Mouse (Mus musculus): ENCODE results near the gene Asic3. TPM values are rescaled to one million over a fixed set of nuclear protein-coding genes. Genes with fewer than 3 reads are reported as not detected.

The Asic3 gene
- polyA plus RNA-seq, 2 experiments = not detected

- DNase-seq (ENCODE audit: low read depth in 3 of 3, low spot score in 3 of 3) (no peak), ATAC-seq (ENCODE audit: insufficient read depth) (no peak)
- Histone ChIP-seq H3K36me3 (replicated peaks; ENCODE audit: control insufficient read depth, insufficient read depth, low read depth) (no peaks in the 10 kb centered on the region; the same call in 1 of the 2 replicates), H3K27me3 (ENCODE audit: control insufficient read depth, insufficient read depth, low read length) (no peaks in the 10 kb centered on the region), H3K27ac (no peak overlapping the region), H3K9ac (replicated peaks) (no peak overlapping the region), H3K9me3 (ENCODE audit: control insufficient read depth, low read length) (no peaks in the 10 kb centered on the region), H3K4me3 (ENCODE audit: insufficient read depth in 1 of 2, low read depth in 2 of 2, low read length in 2 of 2) (no peak overlapping the region), H3K4me1 (replicated peaks; ENCODE audit: control insufficient read depth in 2 of 2, insufficient read depth in 2 of 2, low read length in 1 of 2) (peaks cover 18 to 19% of the 10 kb centered on the region in 2 experiments), H3K4me2 (ENCODE audit: low read depth) (no peak overlapping the region)
- 72% methylated on average over 7 of the region's 7 CpGs for WGBS (ENCODE audit: insufficient replicate concordance)
- TF ChIP-seq CTCF (IDR thresholded peaks at IDR 0.05; ENCODE audit: low read depth) = no peak
- no peak for TF ChIP-seq EP300 (IDR thresholded peaks at IDR 0.05; ENCODE audit: low read depth)
Observed at GRCm38 (mm10) chr5:24455613-24456012, 42.4 kb downstream of the Asic3 start.

GRCm38 (mm10) chr5:24466762-24467161 lies 53.6 kb downstream of the Asic3 start:
- no peak overlapping the region for H3K4me3 ChIP-seq (ENCODE audit: insufficient read depth in 1 of 2, low read depth in 2 of 2, low read length in 2 of 2)
- 74% methylated on average over 12 of the region's 12 CpGs for WGBS (ENCODE audit: insufficient replicate concordance)
- TF ChIP-seq EP300 (IDR thresholded peaks at IDR 0.05; ENCODE audit: low read depth) (no peak), CTCF (IDR thresholded peaks at IDR 0.05; ENCODE audit: low read depth) (no peak)

More at GRCm38 (mm10) chr5:24466762-24467161, 53.6 kb downstream of the Asic3 start:
- DNase-seq (ENCODE audit: low read depth in 3 of 3, low spot score in 3 of 3) = no peak
- no peaks in the 10 kb centered on the region for H3K9me3 ChIP-seq (ENCODE audit: control insufficient read depth, low read length)
- H3K27me3 ChIP-seq (ENCODE audit: control insufficient read depth, insufficient read depth, low read length) = no peaks in the 10 kb centered on the region
- H3K4me2 ChIP-seq (ENCODE audit: low read depth) = no peak overlapping the region
- H3K27ac ChIP-seq = no peak overlapping the region
- no peak overlapping the region for H3K9ac ChIP-seq (replicated peaks)
- no peak for ATAC-seq (ENCODE audit: insufficient read depth)
- H3K4me1 ChIP-seq (replicated peaks; ENCODE audit: control insufficient read depth in 2 of 2, insufficient read depth in 2 of 2, low read length in 1 of 2) = no peaks in the 10 kb centered on the region
- no peaks in the 10 kb centered on the region for H3K36me3 ChIP-seq (replicated peaks; ENCODE audit: control insufficient read depth, insufficient read depth, low read depth)

Other genes with a start within 250 kb of the Asic3 start
- 2.8 and 3.6 TPM in 2 replicates for gene Nupl2, start 248.4 kb upstream of the Asic3 start, polyA plus RNA-seq (2012; rRNA removed)
- gene Nupl2, start 248.4 kb upstream of the Asic3 start, polyA plus RNA-seq (2014; fragmentation: Nextera tagmentation; extraction: Ambion mirVana) = 6.5 TPM in 2 replicates
- gene Kcnh2, start 61.8 kb upstream of the Asic3 start, polyA plus RNA-seq (2012; rRNA removed) = 0.44 and 0.93 TPM in 2 replicates
- gene Kcnh2, start 61.8 kb upstream of the Asic3 start, polyA plus RNA-seq (2014; fragmentation: Nextera tagmentation; extraction: Ambion mirVana) = 0.05 and 0.28 TPM in 2 replicates
- gene Nos3, start 48.6 kb upstream of the Asic3 start, polyA plus RNA-seq (2012; rRNA removed) = 1.3 and 1.4 TPM in 2 replicates
- 1.5 TPM in 2 replicates for gene Nos3, start 48.6 kb upstream of the Asic3 start, polyA plus RNA-seq (2014; fragmentation: Nextera tagmentation; extraction: Ambion mirVana)
- gene Atg9b, start 21.2 kb upstream of the Asic3 start, polyA plus RNA-seq (2012; rRNA removed) = 0.42 and 0.57 TPM in 2 replicates
- 0.14 and 0.35 TPM in 2 replicates for gene Atg9b, start 21.2 kb upstream of the Asic3 start, polyA plus RNA-seq (2014; fragmentation: Nextera tagmentation; extraction: Ambion mirVana)
- 16.9 and 20.4 TPM in 2 replicates for gene Abcb8, start 19.7 kb upstream of the Asic3 start, polyA plus RNA-seq (2012; rRNA removed)
- 18.0 and 19.5 TPM in 2 replicates for gene Abcb8, start 19.7 kb upstream of the Asic3 start, polyA plus RNA-seq (2014; fragmentation: Nextera tagmentation; extraction: Ambion mirVana)
- gene Cdk5, start 10.1 kb downstream of the Asic3 start, polyA plus RNA-seq (2012; rRNA removed) = 9.9 and 10.3 TPM in 2 replicates
- 8.2 and 8.9 TPM in 2 replicates for gene Cdk5, start 10.1 kb downstream of the Asic3 start, polyA plus RNA-seq (2014; fragmentation: Nextera tagmentation; extraction: Ambion mirVana)
- gene Slc4a2, start 10.4 kb downstream of the Asic3 start, polyA plus RNA-seq (2012; rRNA removed) = 11.6 and 12.9 TPM in 2 replicates
- gene Slc4a2, start 10.4 kb downstream of the Asic3 start, polyA plus RNA-seq (2014; fragmentation: Nextera tagmentation; extraction: Ambion mirVana) = 5.6 and 6.0 TPM in 2 replicates
- 59.9 and 82.4 TPM in 2 replicates for gene Fastk, start 31.9 kb downstream of the Asic3 start, polyA plus RNA-seq (2012; rRNA removed)
- 40.8 and 47.2 TPM in 2 replicates for gene Fastk, start 31.9 kb downstream of the Asic3 start, polyA plus RNA-seq (2014; fragmentation: Nextera tagmentation; extraction: Ambion mirVana)
- gene Tmub1, start 34.5 kb downstream of the Asic3 start, polyA plus RNA-seq (2012; rRNA removed) = 5.3 and 7.6 TPM in 2 replicates
- gene Tmub1, start 34.5 kb downstream of the Asic3 start, polyA plus RNA-seq (2014; fragmentation: Nextera tagmentation; extraction: Ambion mirVana) = 4.0 and 6.5 TPM in 2 replicates
- gene Agap3, start 38.8 kb downstream of the Asic3 start, polyA plus RNA-seq (2012; rRNA removed) = 16.9 and 17.8 TPM in 2 replicates
- 6.6 and 10.1 TPM in 2 replicates for gene Agap3, start 38.8 kb downstream of the Asic3 start, polyA plus RNA-seq (2014; fragmentation: Nextera tagmentation; extraction: Ambion mirVana)
- not detected in 2 replicates for gene Gbx1, start 113.8 kb downstream of the Asic3 start, polyA plus RNA-seq (2012; rRNA removed)
- not detected in 2 replicates for gene Gbx1, start 113.8 kb downstream of the Asic3 start, polyA plus RNA-seq (2014; fragmentation: Nextera tagmentation; extraction: Ambion mirVana)
- 0.08 and 0.13 TPM in 2 replicates for gene Asb10, start 127.6 kb downstream of the Asic3 start, polyA plus RNA-seq (2012; rRNA removed)
- not detected in 2 replicates for gene Asb10, start 127.6 kb downstream of the Asic3 start, polyA plus RNA-seq (2014; fragmentation: Nextera tagmentation; extraction: Ambion mirVana)
- gene 4931409K22Rik, start 143.4 kb downstream of the Asic3 start, polyA plus RNA-seq (2012; rRNA removed) = 0.03 TPM in 1 of 2 replicates, not detected in the other
- not detected in 2 replicates for gene 4931409K22Rik, start 143.4 kb downstream of the Asic3 start, polyA plus RNA-seq (2014; fragmentation: Nextera tagmentation; extraction: Ambion mirVana)
- gene Abcf2, start 164.1 kb downstream of the Asic3 start, polyA plus RNA-seq (2012; rRNA removed) = 29.2 and 33.6 TPM in 2 replicates
- 50.9 and 53.5 TPM in 2 replicates for gene Abcf2, start 164.1 kb downstream of the Asic3 start, polyA plus RNA-seq (2014; fragmentation: Nextera tagmentation; extraction: Ambion mirVana)
- 5.6 and 5.9 TPM in 2 replicates for gene Chpf2, start 173.3 kb downstream of the Asic3 start, polyA plus RNA-seq (2012; rRNA removed)
- 5.9 and 6.5 TPM in 2 replicates for gene Chpf2, start 173.3 kb downstream of the Asic3 start, polyA plus RNA-seq (2014; fragmentation: Nextera tagmentation; extraction: Ambion mirVana)
- 1.1 and 1.5 TPM in 2 replicates for gene Smarcd3, start 211.0 kb downstream of the Asic3 start, polyA plus RNA-seq (2012; rRNA removed)
- gene Smarcd3, start 211.0 kb downstream of the Asic3 start, polyA plus RNA-seq (2014; fragmentation: Nextera tagmentation; extraction: Ambion mirVana) = 0.95 and 1.0 TPM in 2 replicates